Mouse (Mus musculus) MEL (cell line): ENCODE data around the gene Stim1.

Experiments
- BHLHE40 ChIP-seq: IDR thresholded peaks from 2 replicates; pipeline ENCODE4 v1.6.1; 2012; ENCODE audit warnings: low read depth, mild to moderate bottlenecking, inconsistent platforms, low read length, improper control_type of control experiment, borderline replicate concordance
- CTCF ChIP-seq, 3 experiments: IDR thresholded peaks in 2 of 3; conservative IDR thresholded peaks in 1 of 3; 2 replicates each; pipeline ENCODE4 v1.5.1; 2011 to 2012; ENCODE audit warnings: low read length in 3 of 3, low read depth in 2 of 3, mild to moderate bottlenecking in 2 of 3, improper control_type of control experiment in 1 of 3, inconsistent platforms in 1 of 3, mixed read lengths in 1 of 3, moderate library complexity in 1 of 3; ENCODE audit not compliant: control insufficient read depth in 1 of 3, insufficient read depth in 1 of 3, poor library complexity in 1 of 3, severe bottlenecking in 1 of 3
- GATA1 ChIP-seq: IDR thresholded peaks from 2 replicates; pipeline ENCODE4 v1.6.1; 2011; ENCODE audit warnings: low read depth, low read length, improper control_type of control experiment
- MAZ ChIP-seq: IDR thresholded peaks from 2 replicates; pipeline ENCODE4 v1.6.1; 2012; ENCODE audit warnings: low read depth, mild to moderate bottlenecking, inconsistent platforms, low read length, improper control_type of control experiment
- MXI1 ChIP-seq: IDR thresholded peaks from 2 replicates; pipeline ENCODE4 v1.6.1; 2011; ENCODE audit warnings: mild to moderate bottlenecking, low read depth, low read length, improper control_type of control experiment
- NELFE ChIP-seq: IDR thresholded peaks from 2 replicates; pipeline ENCODE4 v1.6.1; 2011; ENCODE audit warnings: low read depth, low read length, improper control_type of control experiment
- NRF1 ChIP-seq: IDR thresholded peaks from 2 replicates; pipeline ENCODE4 v1.6.1; 2014; ENCODE audit warnings: low read depth, mild to moderate bottlenecking, inconsistent platforms, low read length, improper control_type of control experiment, moderate library complexity; ENCODE audit not compliant: poor library complexity, insufficient read depth, severe bottlenecking
- POLR2A ChIP-seq, 2 experiments: IDR thresholded peaks; 2 replicates each; pipeline ENCODE4 v1.6.1; 2011 to 2012; ENCODE audit warnings: low read length in 2 of 2, mild to moderate bottlenecking in 2 of 2, control low read depth in 1 of 2, improper control_type of control experiment in 1 of 2, low read depth in 1 of 2, moderate library complexity in 1 of 2; ENCODE audit not compliant: control insufficient read depth in 1 of 2, insufficient read depth in 1 of 2, poor library complexity in 1 of 2
- TCF12 ChIP-seq: IDR thresholded peaks from 2 replicates; pipeline ENCODE4 v1.6.1; 2014; ENCODE audit warnings: low read depth, mild to moderate bottlenecking, inconsistent platforms, low read length, improper control_type of control experiment, moderate library complexity
- USF1 ChIP-seq: IDR thresholded peaks from 2 replicates; pipeline ENCODE4 v1.6.1; 2014; ENCODE audit warnings: low read depth, mild to moderate bottlenecking, inconsistent platforms, low read length, improper control_type of control experiment, moderate library complexity

DNA sequence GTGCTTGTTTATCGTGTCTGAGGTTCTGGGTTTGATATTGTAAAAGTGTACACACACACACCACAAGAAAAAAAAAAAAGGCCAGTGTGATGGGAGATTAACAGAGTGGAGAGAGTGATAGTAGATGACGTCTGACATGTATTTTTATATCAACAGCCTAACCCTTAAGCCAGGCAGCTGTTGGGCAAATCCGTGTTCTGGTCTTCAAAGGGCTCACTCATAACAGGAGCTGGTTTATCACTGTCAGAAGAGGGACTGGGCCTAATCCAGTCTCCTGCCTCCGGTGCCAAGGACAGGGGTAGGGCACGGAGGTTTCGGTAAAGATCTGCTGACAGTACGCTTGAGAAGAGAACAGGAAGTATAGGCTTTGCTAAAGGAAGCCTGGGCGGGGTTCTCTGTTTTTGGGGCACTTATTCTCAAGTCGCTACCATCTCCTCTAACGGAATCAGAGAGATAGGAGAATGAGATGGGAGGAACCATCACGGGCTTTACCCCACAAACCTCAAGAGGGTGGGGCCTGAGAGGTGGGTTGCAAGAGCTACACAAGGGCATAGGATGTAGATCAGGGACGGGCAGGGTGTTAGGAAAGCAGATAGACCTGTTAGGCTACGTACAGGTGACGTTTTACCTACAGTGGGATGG lies 1.1 kb upstream of the Stim1 start:
- TF ChIP-seq CTCF (IDR thresholded peaks at IDR 0.05 in 2 of 3, conservative IDR thresholded peaks at IDR 0.05 in 1 of 3; ENCODE audit: control insufficient read depth in 1 of 3, insufficient read depth in 1 of 3, low read depth in 2 of 3, low read length in 3 of 3, poor library complexity in 1 of 3, severe bottlenecking in 1 of 3) (no peak), POLR2A (IDR thresholded peaks at IDR 0.05; ENCODE audit: control insufficient read depth in 1 of 2, insufficient read depth in 1 of 2, low read depth in 1 of 2, low read length in 2 of 2, poor library complexity in 1 of 2) (peak in 1 of 2 experiments; percentile 76; a peak in 3 of 4 replicates), USF1 (no peak), MAZ (0 out of 2 replicates have a peak, but pooled peaks have one; percentile 73), GATA1 (peak; percentile 80), TCF12 (peak; percentile 82), BHLHE40 (peak; percentile 55; the same call in 1 of the 2 replicates), NRF1 (no peak), NELFE (peak; percentile 85), MXI1 (peak; percentile 74)
